Mouse (Mus musculus) kidney, embryonic 16.5 days (tissue): Measurements from ENCODE around the gene Mettl22. TPM values are rescaled to one million over a fixed set of nuclear protein-coding genes. Genes with fewer than 3 reads are reported as not detected.

Experiments
- ATAC-seq: fragments of 200-750 bp; cut with Nextera tagmentation; 2 replicates; pipeline ENCODE4 v1.8.0; 2017; ENCODE audit warnings: moderate TSS enrichment; ENCODE audit not compliant: low FRiP score, low TSS enrichment
- H3K27ac ChIP-seq: fragments of 300-500 bp; sonication (generic); 2 replicates; pipeline ENCODE4 v1.5.1; 2014; ENCODE audit warnings: low read length
- H3K27me3 ChIP-seq: fragments of 300-500 bp; sonication (generic); 2 replicates; pipeline ENCODE4 v1.6.1; 2014; ENCODE audit warnings: low read length, control low read depth, mixed read lengths; ENCODE audit not compliant: insufficient read depth
- H3K36me3 ChIP-seq: fragments of 300-500 bp; sonication (generic); 2 replicates; pipeline ENCODE4 v1.6.1; 2014; ENCODE audit warnings: low read length, control low read depth, mixed read lengths; ENCODE audit not compliant: insufficient read depth
- H3K4me1 ChIP-seq: fragments of 300-500 bp; sonication (generic); 2 replicates; pipeline ENCODE4 v1.6.1; 2014; ENCODE audit warnings: low read length, control low read depth, mixed read lengths; ENCODE audit not compliant: insufficient read depth
- H3K4me2 ChIP-seq: fragments of 300-500 bp; sonication (generic); replicated peaks from 2 replicates; pipeline ENCODE4 v1.6.1; 2014; ENCODE audit warnings: low read depth, low read length
- H3K4me3 ChIP-seq: fragments of 300-500 bp; sonication (generic); 2 replicates; pipeline ENCODE4 v1.5.1; 2014; ENCODE audit warnings: mild to moderate bottlenecking, low read length
- H3K9ac ChIP-seq: fragments of 300-500 bp; sonication (generic); replicated peaks from 2 replicates; pipeline ENCODE4 v1.6.1; 2014; ENCODE audit warnings: low read length
- H3K9me3 ChIP-seq: fragments of 300-500 bp; sonication (generic); 2 replicates; pipeline ENCODE4 v1.6.1; 2016; ENCODE audit warnings: low read length, control low read depth
- WGBS: fragments of 180-500 bp; shearing (Covaris S2); extraction: QIAGEN DNeasy Blood & Tissue Kit; methylation state at CpG from one replicate; pipeline ENCODE4 v1.1.7; 2014; 5-methylcytosine and 5-hydroxymethylcytosine counted together
- polyA plus RNA-seq: library from polyadenylated mRNA; unstranded; fragments of >200 nt; fragmentation: Nextera tagmentation; extraction: Ambion mirVana; gene quantifications from 2 replicates; pipeline ENCODE4 v1.2.1, GENCODE M21; 2015

Mettl22 gene
- polyA plus RNA-seq, 1 experiment from 2014 or later, result 20.5 TPM

- 46% methylated on average over 16 of the region's 16 CpGs for WGBS
- Histone ChIP-seq H3K4me3 (no peak overlapping the region), H3K27ac (peak overlapping the region; percentile 54), H3K9ac (no peak overlapping the region), H3K36me3 (no peaks in the 10 kb centered on the region), H3K9me3 (no peaks in the 10 kb centered on the region), H3K4me2 (no peak overlapping the region), H3K4me1 (peaks cover 14% of the 10 kb centered on the region), H3K27me3 (no peaks in the 10 kb centered on the region)
- ATAC-seq, result peak; percentile 13; the same call in 1 of the 2 replicates
These were observed 53.7 kb downstream of the Mettl22 start for GRCm38 (mm10) chr16:8524163-8524847.

DNA sequence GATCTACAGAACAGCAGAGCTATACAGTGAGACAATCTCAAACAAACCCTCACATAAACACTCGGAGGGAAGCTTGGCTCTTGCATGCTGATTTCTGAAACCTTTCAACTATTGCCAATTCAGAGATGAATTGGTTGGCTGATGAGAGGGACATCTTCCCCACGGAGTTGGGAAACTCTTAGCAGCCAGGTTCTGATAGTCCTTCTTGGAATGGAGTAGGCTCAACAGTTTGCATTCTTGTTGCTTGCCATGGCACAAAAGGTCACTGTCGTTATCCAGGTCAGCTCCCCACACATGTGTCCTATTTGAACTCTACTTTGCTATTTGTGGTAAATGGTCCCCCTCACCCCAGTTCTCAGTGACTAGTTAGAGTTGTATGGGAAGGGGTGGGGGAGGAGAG is 54.7 kb downstream of the Mettl22 start:
- Histone ChIP-seq H3K36me3 (no peaks in the 10 kb centered on the region), H3K9me3 (no peaks in the 10 kb centered on the region), H3K4me1 (peaks cover 14% of the 10 kb centered on the region), H3K27ac (no peak overlapping the region), H3K27me3 (no peaks in the 10 kb centered on the region), H3K4me3 (no peak overlapping the region), H3K4me2 (no peak overlapping the region), H3K9ac (no peak overlapping the region)
- 80% methylated on average over 3 of the region's 3 CpGs for WGBS
- no peak for ATAC-seq

DNA sequence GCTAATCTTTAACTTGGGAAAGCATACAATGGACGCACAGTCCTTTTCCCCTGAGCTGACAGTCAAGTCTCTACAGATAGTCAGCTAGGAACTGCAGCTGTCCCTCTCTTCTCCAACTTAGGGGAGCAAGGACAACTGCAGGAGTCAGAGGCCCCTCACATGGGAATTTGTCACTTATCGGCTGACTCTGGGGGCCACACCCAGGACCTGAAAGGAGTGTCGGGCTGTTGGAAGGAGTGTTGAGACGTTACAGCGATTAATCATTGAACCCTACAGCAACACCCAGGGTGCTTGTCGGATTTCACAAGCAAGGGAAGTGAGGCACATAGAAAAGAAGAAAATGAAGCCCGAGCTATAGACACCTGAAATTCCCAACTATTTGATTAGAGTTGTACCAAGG is 55.3 kb downstream of the Mettl22 start:
- 53% methylated on average over 7 of the region's 7 CpGs for WGBS
- H3K27me3 ChIP-seq, result no peaks in the 10 kb centered on the region
- H3K36me3 ChIP-seq, result no peaks in the 10 kb centered on the region
- H3K4me2 ChIP-seq, result no peak overlapping the region; the same call in 1 of the 2 replicates
- no peak overlapping the region for H3K27ac ChIP-seq
- H3K4me1 ChIP-seq, result peaks cover 14% of the 10 kb centered on the region
- no peaks in the 10 kb centered on the region for H3K9me3 ChIP-seq
- no peak for ATAC-seq
- H3K4me3 ChIP-seq, result no peak overlapping the region
- no peak overlapping the region for H3K9ac ChIP-seq

DNA sequence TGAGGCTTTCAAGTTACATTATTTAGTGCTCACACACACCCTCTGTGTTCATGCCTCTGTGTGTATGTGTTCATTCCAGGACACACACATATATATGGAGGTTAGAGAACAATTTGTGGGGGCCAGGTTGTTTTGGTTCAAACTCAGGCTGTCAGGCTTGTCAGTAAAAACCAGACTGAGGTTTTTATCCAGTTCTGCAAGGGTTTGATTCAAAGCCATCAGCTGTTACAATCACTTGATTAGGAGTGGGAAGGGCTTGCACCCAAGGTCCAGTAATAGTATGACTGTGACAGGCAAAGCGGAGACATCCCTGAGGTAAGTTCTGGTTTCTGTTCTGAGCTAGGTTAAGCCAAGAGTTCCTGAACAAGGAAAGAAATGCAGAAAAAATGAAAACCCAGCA is 58.8 kb downstream of the Mettl22 start:
- Histone ChIP-seq H3K9me3 (no peaks in the 10 kb centered on the region), H3K27ac (no peak overlapping the region), H3K9ac (no peak overlapping the region), H3K4me2 (no peak overlapping the region), H3K4me3 (no peak overlapping the region), H3K4me1 (no peaks in the 10 kb centered on the region; the same call in 1 of the 2 replicates), H3K36me3 (peaks cover 7% of the 10 kb centered on the region; the same call in 1 of the 2 replicates), H3K27me3 (no peaks in the 10 kb centered on the region)
- WGBS, result 97% methylated on average over 1 of the region's 1 CpGs
- ATAC-seq, result no peak

DNA sequence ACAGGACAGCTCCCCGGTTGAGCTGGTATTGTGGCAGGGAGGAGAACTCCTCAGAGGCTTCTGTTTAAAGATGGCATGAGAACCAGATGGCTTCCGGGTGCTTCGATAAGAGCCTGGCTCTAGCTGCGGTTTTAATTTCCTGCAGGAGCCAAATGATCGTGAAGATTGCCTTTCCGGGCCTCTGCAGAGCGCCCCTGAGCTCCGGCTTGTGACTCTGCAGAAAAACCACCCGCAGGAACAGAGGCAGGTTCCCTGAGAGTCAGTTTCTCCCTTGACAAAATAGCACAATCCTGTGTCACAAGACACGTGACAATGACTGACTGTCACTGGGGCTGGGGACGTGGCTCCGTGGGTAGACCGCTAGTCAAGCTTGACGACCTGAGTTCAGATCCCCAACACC is 59.4 kb downstream of the Mettl22 start:
- no peak overlapping the region for H3K4me2 ChIP-seq
- H3K4me3 ChIP-seq, result no peak overlapping the region
- ATAC-seq, result no peak
- H3K9me3 ChIP-seq, result no peaks in the 10 kb centered on the region
- H3K4me1 ChIP-seq, result no peaks in the 10 kb centered on the region
- H3K27me3 ChIP-seq, result no peaks in the 10 kb centered on the region
- no peak overlapping the region for H3K27ac ChIP-seq
- H3K9ac ChIP-seq, result no peak overlapping the region
- peaks cover 7% of the 10 kb centered on the region; the same call in 1 of the 2 replicates for H3K36me3 ChIP-seq
- WGBS, result 72% methylated on average over 14 of the region's 14 CpGs

DNA sequence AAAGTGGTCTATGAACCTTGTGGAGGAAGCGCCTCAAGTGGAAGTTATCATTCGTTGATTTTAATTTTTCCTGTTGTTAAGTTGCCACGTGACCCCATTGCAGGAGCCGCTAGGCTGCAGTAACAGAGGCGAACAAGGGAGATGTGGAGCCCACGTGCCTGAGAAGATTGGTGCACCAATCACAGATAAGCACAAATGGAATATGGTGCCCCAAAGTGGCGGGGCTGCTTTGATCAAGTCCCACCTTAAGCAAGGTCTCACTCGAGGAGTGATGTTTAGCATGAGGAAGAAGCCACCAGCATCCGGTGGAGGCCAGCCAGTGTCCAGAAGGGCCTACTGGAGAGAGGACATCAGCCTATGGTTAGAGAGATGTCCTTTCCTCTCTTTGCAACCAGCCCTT is 61.9 kb downstream of the Mettl22 start:
- no peaks in the 10 kb centered on the region for H3K4me1 ChIP-seq
- H3K4me3 ChIP-seq, result no peak overlapping the region
- H3K27ac ChIP-seq, result no peak overlapping the region
- peaks cover 7% of the 10 kb centered on the region; the same call in 1 of the 2 replicates for H3K36me3 ChIP-seq
- no peak overlapping the region for H3K4me2 ChIP-seq
- no peaks in the 10 kb centered on the region for H3K27me3 ChIP-seq
- no peak for ATAC-seq
- 93% methylated on average over 9 of the region's 9 CpGs for WGBS
- no peak overlapping the region for H3K9ac ChIP-seq
- no peaks in the 10 kb centered on the region for H3K9me3 ChIP-seq

GRCm38 (mm10) chr16:8532894-8533293 is 62.3 kb downstream of the Mettl22 start:
- H3K4me1 ChIP-seq, result no peaks in the 10 kb centered on the region
- H3K9ac ChIP-seq, result no peak overlapping the region
- no peak overlapping the region for H3K4me3 ChIP-seq
- no peaks in the 10 kb centered on the region for H3K27me3 ChIP-seq
- no peak for ATAC-seq
- H3K9me3 ChIP-seq, result no peaks in the 10 kb centered on the region
- no peak overlapping the region for H3K4me2 ChIP-seq
- 80% methylated on average over 7 of the region's 7 CpGs for WGBS
- H3K27ac ChIP-seq, result no peak overlapping the region
- H3K36me3 ChIP-seq, result peaks cover 7% of the 10 kb centered on the region; the same call in 1 of the 2 replicates

DNA sequence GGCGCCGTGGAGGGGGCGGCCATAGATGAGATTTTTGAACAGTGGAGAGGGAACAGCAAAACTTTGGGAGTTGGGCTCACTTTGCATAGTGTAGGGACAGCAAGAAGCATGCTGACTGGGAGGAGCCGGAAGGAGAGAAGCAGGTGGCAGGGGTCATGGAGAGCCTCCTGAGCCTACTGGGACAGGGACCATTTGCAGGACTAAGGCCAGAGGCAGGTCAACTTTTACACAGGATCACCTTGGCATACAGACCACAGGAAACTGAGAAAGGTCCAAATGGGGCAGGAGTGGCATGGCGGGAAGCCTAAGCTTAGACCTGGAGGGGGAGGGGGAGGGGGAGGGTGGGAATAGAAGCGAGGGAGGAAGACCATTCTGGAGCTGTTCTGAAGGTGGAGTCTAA is 62.9 kb downstream of the Mettl22 start:
- Histone ChIP-seq H3K4me3 (no peak overlapping the region), H3K36me3 (peaks cover 7% of the 10 kb centered on the region; the same call in 1 of the 2 replicates), H3K9ac (no peak overlapping the region), H3K9me3 (no peaks in the 10 kb centered on the region), H3K27ac (no peak overlapping the region), H3K27me3 (no peaks in the 10 kb centered on the region), H3K4me1 (no peaks in the 10 kb centered on the region), H3K4me2 (no peak overlapping the region)
- 86% methylated on average over 6 of the region's 6 CpGs for WGBS
- peak; percentile 19; the same call in 1 of the 2 replicates for ATAC-seq

DNA sequence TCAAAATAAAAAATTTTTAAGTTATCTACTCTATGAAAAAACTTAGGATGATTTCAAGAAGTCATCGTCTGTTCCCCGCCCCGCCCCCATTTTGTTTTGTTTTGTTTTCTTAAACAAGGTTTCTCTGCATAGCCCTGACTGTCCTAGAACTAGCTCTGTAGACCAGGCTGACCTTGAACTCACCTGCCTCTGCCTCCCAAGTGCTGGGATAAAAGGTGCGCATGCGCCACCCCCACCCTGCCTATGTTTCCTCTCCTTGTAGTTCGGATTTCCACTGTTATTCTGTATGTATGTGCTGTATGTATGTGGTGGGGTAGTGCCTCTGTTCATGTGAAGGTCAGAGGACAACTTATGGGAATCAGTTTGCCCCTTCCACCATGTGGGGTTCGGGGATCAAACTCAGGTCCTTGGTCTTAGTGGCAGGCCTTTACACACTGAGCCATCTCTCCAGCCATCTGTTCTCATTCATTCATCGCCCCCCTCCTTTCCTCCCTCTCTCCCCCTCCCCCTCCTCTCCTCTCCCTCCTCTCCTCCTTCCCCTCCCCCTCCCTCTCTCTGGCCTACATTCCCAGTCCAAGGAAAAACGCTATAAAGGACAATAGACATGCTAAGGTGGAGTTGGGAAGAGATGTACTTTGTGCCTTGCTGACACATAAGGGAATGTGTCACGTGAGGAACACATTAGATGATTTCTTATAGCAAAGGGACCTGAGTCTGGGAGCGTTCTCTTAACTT is 64.0 kb downstream of the Mettl22 start:
- 85% methylated on average over 11 of the region's 11 CpGs for WGBS
- no peak for ATAC-seq

DNA sequence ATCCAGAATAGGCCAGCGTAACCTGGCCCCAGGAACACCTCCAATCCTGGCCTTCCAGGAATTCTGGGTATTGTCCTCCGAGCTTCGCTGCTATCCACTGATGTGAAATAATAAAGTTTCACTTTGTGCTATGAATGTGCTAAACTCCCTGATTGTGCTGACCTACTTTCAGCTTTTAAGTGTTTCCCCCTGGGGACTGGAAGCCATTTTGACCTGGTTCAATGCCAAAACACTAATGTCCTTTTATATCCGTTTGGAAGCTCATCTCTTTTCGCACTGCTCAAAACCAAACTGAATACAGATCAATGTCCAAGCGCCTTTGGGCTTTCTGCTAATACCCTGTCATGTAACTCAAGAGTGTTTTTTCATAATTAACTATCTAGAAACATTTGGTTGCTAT is 64.8 kb downstream of the Mettl22 start:
- H3K9me3 ChIP-seq, result no peaks in the 10 kb centered on the region
- H3K4me3 ChIP-seq, result no peak overlapping the region
- H3K4me1 ChIP-seq, result peaks cover 4% of the 10 kb centered on the region; the same call in 1 of the 2 replicates
- H3K36me3 ChIP-seq, result peaks cover 7% of the 10 kb centered on the region; the same call in 1 of the 2 replicates
- 86% methylated on average over 6 of the region's 6 CpGs for WGBS
- H3K27ac ChIP-seq, result no peak overlapping the region
- no peak for ATAC-seq
- H3K4me2 ChIP-seq, result no peak overlapping the region
- H3K9ac ChIP-seq, result no peak overlapping the region
- no peaks in the 10 kb centered on the region for H3K27me3 ChIP-seq

More for the DNA sequence above, 64.0 kb downstream of the Mettl22 start:
- H3K4me2 ChIP-seq, result no peak overlapping the region
- H3K36me3 ChIP-seq, result peaks cover 7% of the 10 kb centered on the region; the same call in 1 of the 2 replicates
- no peaks in the 10 kb centered on the region for H3K27me3 ChIP-seq
- H3K9ac ChIP-seq, result no peak overlapping the region
- H3K4me3 ChIP-seq, result no peak overlapping the region
- no peak overlapping the region for H3K27ac ChIP-seq
- no peaks in the 10 kb centered on the region for H3K9me3 ChIP-seq
- H3K4me1 ChIP-seq, result peaks cover 4% of the 10 kb centered on the region; the same call in 1 of the 2 replicates
